Mouse (Mus musculus): ENCODE data around the gene Rbm34. TPM values are rescaled to one million over a fixed set of nuclear protein-coding genes. Genes with fewer than 3 reads are reported as not detected.

Rbm34 gene
- total and polyA plus RNA-seq, 3 experiments = 24.8 to 42.7 (median 42.3) TPM

DNA sequence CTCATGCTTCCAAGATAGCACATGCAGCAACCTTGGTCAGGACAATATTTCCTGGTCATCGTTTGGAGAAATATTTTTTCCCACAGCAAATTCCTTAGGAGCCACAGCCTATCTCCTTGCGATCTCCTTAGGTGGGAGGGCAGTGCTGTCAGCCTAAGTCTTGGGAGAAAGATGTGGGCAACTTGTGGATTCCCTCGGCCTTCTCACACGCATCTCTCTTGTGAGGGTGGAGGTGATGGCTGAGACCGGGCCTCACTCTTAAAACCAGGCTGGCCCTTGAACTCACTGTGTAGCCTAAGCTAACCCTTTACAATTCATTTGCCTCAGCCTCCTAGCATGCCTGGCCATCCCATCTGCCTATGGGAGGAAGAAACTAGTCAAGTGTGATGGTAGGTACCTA is 51.2 kb downstream of the Rbm34 start:
- Histone ChIP-seq H3K4me1 (ENCODE audit: control insufficient read depth in 1 of 2, insufficient read depth in 2 of 2) (peaks cover 9 to 35% of the 10 kb centered on the region in 2 experiments; a peak in 3 of 4 replicates), H3K27me3 (replicated peaks) (no peaks in the 10 kb centered on the region), H3K9me3 (replicated peaks; ENCODE audit: low read length) (no peaks in the 10 kb centered on the region), H3K79me2 (replicated peaks; ENCODE audit: control insufficient read depth, extremely low read depth, insufficient read depth, poor library complexity, severe bottlenecking) (no peaks in the 10 kb centered on the region), H3K4me3 (replicated peaks in 1 of 3; ENCODE audit: low read depth in 2 of 3, low read length in 2 of 3, poor library complexity in 1 of 3) (no peak overlapping the region), H3K27ac (ENCODE audit: insufficient read depth, low read depth) (no peak overlapping the region), H3K9ac (ENCODE audit: insufficient read depth, low read depth) (no peak overlapping the region), H3K4me2 (ENCODE audit: insufficient read depth, low read depth, poor library complexity, severe bottlenecking) (no peak overlapping the region), H3K36me3 (replicated peaks in 1 of 2; ENCODE audit: control insufficient read depth in 1 of 2, insufficient read depth in 1 of 2, low read length in 1 of 2) (peaks cover 9 to 39% of the 10 kb centered on the region in 2 experiments)
- dilution Hi-C loops (cut with MboI; ENCODE audit: extremely low pct_ligation_motif_present, extremely low pct_unique_long_range_greater_than_20kb, low sequenced_read_pairs) (loop anchor here (25.0 kb wide), 1 partner anchor 432 kb away; the partner anchor contains the start of gene Tarbp1), in situ Hi-C loops (cut with MboI; ENCODE audit: low pct_ligation_motif_present, low pct_unique_long_range_greater_than_20kb, low sequenced_read_pairs) (loop anchor here (5.0 to 10.0 kb wide), 3 partner anchors 37 to 325 kb away; partner anchors contain the start of gene Irf2bp2)
- TF ChIP-seq MYC (IDR thresholded peaks at IDR 0.05; ENCODE audit: low read depth, low read length) = no peak
- TF ChIP-seq RAD21 (IDR thresholded peaks at IDR 0.05; ENCODE audit: low read depth, low read length) = no peak
- TF ChIP-seq NELFE (IDR thresholded peaks at IDR 0.05; ENCODE audit: low read depth, low read length) = no peak
- no peak for TF ChIP-seq NRF1 (IDR thresholded peaks at IDR 0.05; ENCODE audit: low read depth, low read length)
- TF ChIP-seq SIN3A (IDR thresholded peaks at IDR 0.05; ENCODE audit: low read length) = no peak
- no peak for TF ChIP-seq EP300 (IDR thresholded peaks at IDR 0.05; ENCODE audit: low read length)
- no peak for TF ChIP-seq CHD1 (IDR thresholded peaks at IDR 0.05; ENCODE audit: low read depth, low read length)
- DNase-seq (ENCODE audit: extremely low read depth) = no peak

- no peaks in the 10 kb centered on the region for H3K27me3 ChIP-seq (replicated peaks)
- TF ChIP-seq UBTF (IDR thresholded peaks at IDR 0.05; ENCODE audit: low read depth, low read length) = no peak
- no peak for TF ChIP-seq MAX (IDR thresholded peaks at IDR 0.05; ENCODE audit: low read length)
- no peak for TF ChIP-seq NELFE (IDR thresholded peaks at IDR 0.05; ENCODE audit: low read depth, low read length)
- TF ChIP-seq TBP (conservative IDR thresholded peaks at IDR 0.05; ENCODE audit: low read depth, low read length) = no peak
- TF ChIP-seq SMC3 (IDR thresholded peaks at IDR 0.05; ENCODE audit: low read depth, low read length) = no peak
- TF ChIP-seq ZC3H11A (IDR thresholded peaks at IDR 0.05; ENCODE audit: low read depth, low read length) = no peak
- no peak for TF ChIP-seq BHLHE40 (IDR thresholded peaks at IDR 0.05; ENCODE audit: low read depth, low read length)
- TF ChIP-seq HCFC1 (IDR thresholded peaks at IDR 0.05; ENCODE audit: low read depth, low read length) = no peak
- no peak for TF ChIP-seq MXI1 (IDR thresholded peaks at IDR 0.05; ENCODE audit: low read depth, low read length)
- TF ChIP-seq JUN (IDR thresholded peaks at IDR 0.05; ENCODE audit: insufficient read depth, low read depth, low read length) = no peak
- no peak for TF ChIP-seq TCF12 (IDR thresholded peaks at IDR 0.05; ENCODE audit: low read depth, low read length)
- no peak for TF ChIP-seq IRF4 (IDR thresholded peaks at IDR 0.05; ENCODE audit: low read depth, low read length)
- TF ChIP-seq KAT2A (IDR thresholded peaks at IDR 0.05; ENCODE audit: insufficient replicate concordance, low read length) = no peak
- TF ChIP-seq MAFK (IDR thresholded peaks at IDR 0.05; ENCODE audit: insufficient replicate concordance, low read length) = no peak
- TF ChIP-seq MYC (IDR thresholded peaks at IDR 0.05; ENCODE audit: low read depth, low read length) = no peak
- no peak for TF ChIP-seq USF1 (IDR thresholded peaks at IDR 0.05; ENCODE audit: low read depth, low read length)
- in situ Hi-C loops (cut with MboI; ENCODE audit: low pct_ligation_motif_present, low pct_unique_long_range_greater_than_20kb, low sequenced_read_pairs) = loop anchor here (5.0 kb wide), 2 partner anchors 37 to 67 kb away; no protein-coding TSS in a partner anchor
- no peak for DNase-seq (ENCODE audit: extremely low read depth)
- H3K4me2 ChIP-seq (ENCODE audit: insufficient read depth, low read depth, poor library complexity, severe bottlenecking) = no peak overlapping the region
- H3K9ac ChIP-seq (ENCODE audit: insufficient read depth, low read depth) = no peak overlapping the region
- H3K4me3 ChIP-seq (replicated peaks in 1 of 3; ENCODE audit: low read depth in 2 of 3, low read length in 2 of 3, poor library complexity in 1 of 3) = no peak overlapping the region
- H3K27ac ChIP-seq (ENCODE audit: insufficient read depth, low read depth) = no peak overlapping the region
- H3K36me3 ChIP-seq (replicated peaks in 1 of 2; ENCODE audit: control insufficient read depth in 1 of 2, insufficient read depth in 1 of 2, low read length in 1 of 2) = peaks cover 9 to 36% of the 10 kb centered on the region in 2 experiments
- dilution Hi-C loops (cut with MboI; ENCODE audit: extremely low pct_ligation_motif_present, extremely low pct_unique_long_range_greater_than_20kb, low sequenced_read_pairs) = loop anchor here (25.0 kb wide), 1 partner anchor 432 kb away; the partner anchor contains the start of gene Tarbp1
- peaks cover 9 to 39% of the 10 kb centered on the region in 2 experiments; a peak in 3 of 4 replicates for H3K4me1 ChIP-seq (ENCODE audit: control insufficient read depth in 1 of 2, insufficient read depth in 2 of 2)
- no peaks in the 10 kb centered on the region for H3K9me3 ChIP-seq (replicated peaks; ENCODE audit: low read length)
- no peaks in the 10 kb centered on the region for H3K79me2 ChIP-seq (replicated peaks; ENCODE audit: control insufficient read depth, extremely low read depth, insufficient read depth, poor library complexity, severe bottlenecking)
Measured at GRCm38 (mm10) chr8:126919255-126919654, 51.6 kb downstream of the Rbm34 start.

All from CH12.LX (cell line).